Mouse (Mus musculus) kidney, embryonic 14.5 days (tissue): ENCODE data around the gene Stk11. TPM values are rescaled to one million over a fixed set of nuclear protein-coding genes. Genes with fewer than 3 reads are reported as not detected.

Experiments
- ATAC-seq: fragments of 200-750 bp; cut with Nextera tagmentation; 2 replicates; pipeline ENCODE4 v1.8.0; 2017; ENCODE audit warnings: moderate number of reproducible peaks, mild to moderate bottlenecking, moderate TSS enrichment, moderate library complexity; ENCODE audit not compliant: low FRiP score, low TSS enrichment
- H3K27ac ChIP-seq: fragments of 300-500 bp; sonication (generic); 2 replicates; pipeline ENCODE4 v1.5.1; 2014; ENCODE audit warnings: low read depth, mild to moderate bottlenecking, low read length, moderate library complexity, mixed read lengths
- H3K27me3 ChIP-seq: fragments of 300-500 bp; sonication (generic); 2 replicates; pipeline ENCODE4 v1.6.1; 2014; ENCODE audit warnings: mild to moderate bottlenecking, low read length; ENCODE audit not compliant: control insufficient read depth, insufficient read depth
- H3K36me3 ChIP-seq: fragments of 300-500 bp; sonication (generic); 2 replicates; pipeline ENCODE4 v1.6.1; 2014; ENCODE audit warnings: low read length, mixed read lengths; ENCODE audit not compliant: control insufficient read depth, insufficient read depth
- H3K4me1 ChIP-seq: fragments of 300-500 bp; sonication (generic); 2 replicates; pipeline ENCODE4 v1.6.1; 2014; ENCODE audit warnings: low read length, mixed read lengths; ENCODE audit not compliant: control insufficient read depth, insufficient read depth
- H3K4me2 ChIP-seq: fragments of 300-500 bp; sonication (generic); replicated peaks from 2 replicates; pipeline ENCODE4 v1.6.1; 2014; ENCODE audit warnings: low read depth, mild to moderate bottlenecking, low read length
- H3K4me3 ChIP-seq: fragments of 300-500 bp; sonication (generic); 2 replicates; pipeline ENCODE4 v1.5.1; 2014; ENCODE audit warnings: mild to moderate bottlenecking, low read length
- H3K9ac ChIP-seq: fragments of 300-500 bp; sonication (generic); 2 replicates; pipeline ENCODE4 v1.6.1; 2014; ENCODE audit warnings: low read depth, mild to moderate bottlenecking, low read length, moderate library complexity
- H3K9me3 ChIP-seq: fragments of 300-500 bp; sonication (generic); 2 replicates; pipeline ENCODE4 v1.6.1; 2016; ENCODE audit warnings: low read length; ENCODE audit not compliant: control insufficient read depth
- WGBS: fragments of 180-500 bp; shearing (Covaris S2); extraction: QIAGEN DNeasy Blood & Tissue Kit; methylation state at CpG from one replicate; pipeline ENCODE4 v1.1.7; 2014; 5-methylcytosine and 5-hydroxymethylcytosine counted together
- polyA plus RNA-seq: library from polyadenylated mRNA; unstranded; fragments of >200 nt; fragmentation: Nextera tagmentation; extraction: Ambion mirVana; gene quantifications from 2 replicates; pipeline ENCODE4 v1.2.1, GENCODE M21; 2014

Stk11 gene
- 26.6 and 42.0 TPM in 2 replicates for polyA plus RNA-seq

DNA sequence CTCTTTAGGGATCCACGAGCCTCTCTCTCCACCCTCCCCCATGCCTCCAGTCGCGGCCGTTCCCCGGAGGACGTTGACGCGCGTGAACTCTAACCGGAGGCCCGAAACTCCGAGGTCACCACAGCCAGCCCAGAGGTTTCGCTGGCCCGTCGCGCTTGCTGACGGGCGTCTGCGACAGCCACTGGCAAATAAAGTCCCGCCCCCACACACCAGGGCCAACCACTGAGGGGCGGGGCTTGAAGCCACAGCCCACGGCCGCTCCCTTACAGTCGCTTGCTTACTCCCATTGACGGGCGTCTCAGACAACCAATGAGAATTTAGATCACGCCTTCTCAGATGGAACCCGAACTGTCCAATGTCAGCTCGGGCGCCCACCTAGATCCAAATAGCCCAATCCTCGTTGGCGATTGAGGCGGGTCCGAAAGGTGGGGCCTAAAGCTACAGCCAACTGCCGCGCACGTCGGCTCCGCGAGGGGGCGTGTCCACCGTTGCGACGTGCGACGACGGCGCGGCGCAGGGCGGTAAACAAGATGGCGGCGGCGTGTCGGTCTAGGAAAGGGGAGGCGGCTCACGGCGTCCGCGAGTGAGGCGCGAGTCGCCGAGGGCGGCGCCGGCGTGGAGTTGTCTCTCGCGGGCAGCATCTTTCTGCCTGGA, at the start of gene Stk11:
Gene Stk11, plus strand, starts transcription at position 514 of the 654 bp plus-strand sequence.
- Histone ChIP-seq H3K4me1 (peaks cover 22% of the 10 kb centered on the region), H3K27ac (peak within 1 kb of the TSS; percentile 86), H3K9me3 (no peaks in the 10 kb centered on the region), H3K4me2 (peak within 1 kb of the TSS; percentile 97), H3K9ac (peak within 1 kb of the TSS; percentile 92), H3K36me3 (peaks cover 18% of the 10 kb centered on the region), H3K4me3 (peak within 1 kb of the TSS; percentile 93), H3K27me3 (no peaks in the 10 kb centered on the region)
- ATAC-seq: peak; percentile 99
- WGBS: under 1% methylated on average over 70 of the region's 70 CpGs

- peaks cover 5% of the 10 kb centered on the region; the same call in 1 of the 2 replicates for H3K36me3 ChIP-seq
- no peak for ATAC-seq
- no peaks in the 10 kb centered on the region for H3K9me3 ChIP-seq
- H3K9ac ChIP-seq: no peak overlapping the region
- H3K27me3 ChIP-seq: no peaks in the 10 kb centered on the region
- H3K27ac ChIP-seq: no peak overlapping the region
- H3K4me3 ChIP-seq: no peak overlapping the region
- no peak overlapping the region for H3K4me2 ChIP-seq
- H3K4me1 ChIP-seq: peaks cover 21% of the 10 kb centered on the region
- WGBS: 92% methylated on average over 6 of the region's 7 CpGs
Observed at GRCm38 (mm10) chr10:80069251-80069650, 46.4 kb upstream of the Stk11 start.

DNA sequence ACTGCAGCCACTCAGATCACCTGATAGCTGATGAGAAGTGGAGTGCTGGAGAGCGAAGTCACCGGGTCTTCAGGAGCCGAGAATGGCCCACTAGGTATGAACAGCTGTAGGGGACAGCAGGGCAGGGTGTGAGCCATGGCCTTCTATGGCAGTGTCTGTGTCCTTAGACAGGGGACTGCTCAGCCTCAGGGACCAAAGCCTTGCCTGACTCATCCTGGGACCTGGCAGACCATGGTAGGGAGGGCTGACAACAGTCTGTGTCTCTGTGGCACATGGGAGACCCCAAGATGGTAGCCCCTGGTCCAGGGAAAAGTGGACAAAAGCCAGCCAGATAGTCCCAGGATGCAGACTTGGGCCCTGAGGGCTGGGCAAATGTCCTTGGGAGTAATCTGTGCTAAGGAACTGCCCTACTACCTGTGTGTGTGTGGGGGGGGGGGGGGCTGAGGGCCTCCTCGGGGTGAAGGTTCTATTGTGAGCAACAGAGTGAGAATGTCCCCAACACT, 45.6 kb upstream of the Stk11 start:
- ATAC-seq: no peak
- no peak overlapping the region for H3K27ac ChIP-seq
- no peak overlapping the region for H3K9ac ChIP-seq
- no peaks in the 10 kb centered on the region for H3K9me3 ChIP-seq
- no peak overlapping the region for H3K4me2 ChIP-seq
- peaks cover 4% of the 10 kb centered on the region; the same call in 1 of the 2 replicates for H3K36me3 ChIP-seq
- H3K27me3 ChIP-seq: no peaks in the 10 kb centered on the region
- peaks cover 23% of the 10 kb centered on the region for H3K4me1 ChIP-seq
- H3K4me3 ChIP-seq: no peak overlapping the region
- 91% methylated on average over 4 of the region's 4 CpGs for WGBS

GRCm38 (mm10) chr10:80070837-80071515, 44.6 kb upstream of the Stk11 start:
- 47% methylated on average over 9 of the region's 9 CpGs for WGBS
- H3K9ac ChIP-seq: peak overlapping the region; percentile 15; the same call in 1 of the 2 replicates
- peaks cover 4% of the 10 kb centered on the region; the same call in 1 of the 2 replicates for H3K36me3 ChIP-seq
- H3K27me3 ChIP-seq: no peaks in the 10 kb centered on the region
- H3K4me1 ChIP-seq: peaks cover 29% of the 10 kb centered on the region
- no peaks in the 10 kb centered on the region for H3K9me3 ChIP-seq
- peak; percentile 81 for ATAC-seq
- H3K27ac ChIP-seq: peak overlapping the region; percentile 78
- no peak overlapping the region for H3K4me2 ChIP-seq
- H3K4me3 ChIP-seq: no peak overlapping the region

GRCm38 (mm10) chr10:80071516-80071900, 44.1 kb upstream of the Stk11 start:
- Histone ChIP-seq H3K4me1 (peaks cover 29% of the 10 kb centered on the region), H3K27ac (peak overlapping the region; percentile 78; the same call in 1 of the 2 replicates), H3K9ac (peak overlapping the region; percentile 15; the same call in 1 of the 2 replicates), H3K36me3 (peaks cover 4% of the 10 kb centered on the region; the same call in 1 of the 2 replicates), H3K4me3 (no peak overlapping the region), H3K27me3 (no peaks in the 10 kb centered on the region), H3K4me2 (no peak overlapping the region), H3K9me3 (no peaks in the 10 kb centered on the region)
- WGBS: 65% methylated on average over 3 of the region's 3 CpGs
- no peak; the same call in 1 of the 2 replicates for ATAC-seq

DNA sequence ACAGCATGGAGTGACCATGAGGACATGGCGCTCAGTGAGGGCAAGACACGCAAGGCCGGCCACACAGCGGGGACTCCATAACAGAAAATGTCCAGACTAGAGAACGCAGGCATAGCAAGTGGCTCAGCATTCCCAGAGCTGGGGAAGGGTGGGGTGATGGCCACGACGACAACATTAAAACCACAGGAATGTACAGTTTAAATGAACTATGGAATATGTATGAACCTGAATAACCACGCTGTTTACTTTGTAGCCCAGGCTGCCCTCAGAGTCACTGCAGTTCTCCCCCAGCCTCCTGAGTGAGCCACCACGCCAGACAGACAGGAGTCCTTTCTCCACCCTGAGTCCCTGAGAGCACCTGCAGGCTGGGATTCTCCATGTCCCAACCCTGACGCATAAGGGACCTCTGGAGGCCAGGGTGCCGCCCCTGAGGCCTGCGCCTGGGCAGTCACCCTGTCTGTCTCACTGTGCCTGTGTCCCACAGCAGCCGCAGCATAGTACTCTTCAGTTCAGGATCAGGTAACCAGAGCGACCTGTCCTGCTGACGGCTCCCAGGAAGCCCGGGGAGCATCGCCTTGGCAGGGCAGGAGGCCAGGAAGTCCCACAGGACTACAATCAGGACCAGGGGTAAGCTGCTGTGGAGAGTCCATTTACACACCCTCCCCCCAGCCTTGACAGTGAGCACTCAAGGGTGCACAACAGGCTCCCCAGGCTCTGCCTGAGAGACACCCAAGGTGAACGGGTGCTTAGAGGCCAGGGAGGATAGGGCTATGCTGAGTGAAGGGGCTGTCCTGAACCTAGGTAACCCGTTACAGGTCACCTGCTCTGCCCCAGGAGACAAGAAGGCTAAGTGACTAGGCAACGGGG, 42.7 kb upstream of the Stk11 start:
- Histone ChIP-seq H3K9ac (no peak overlapping the region), H3K4me1 (peaks cover 29% of the 10 kb centered on the region), H3K9me3 (no peaks in the 10 kb centered on the region), H3K27ac (no peak overlapping the region), H3K4me2 (no peak overlapping the region), H3K4me3 (no peak overlapping the region), H3K36me3 (peaks cover 4% of the 10 kb centered on the region; the same call in 1 of the 2 replicates), H3K27me3 (no peaks in the 10 kb centered on the region)
- 85% methylated on average over 20 of the region's 20 CpGs for WGBS
- ATAC-seq: no peak

GRCm38 (mm10) chr10:80074813-80075601, 40.6 kb upstream of the Stk11 start:
- Histone ChIP-seq H3K36me3 (peaks cover 13% of the 10 kb centered on the region), H3K9me3 (no peaks in the 10 kb centered on the region), H3K4me3 (peak overlapping the region; percentile 17), H3K4me2 (peak overlapping the region; percentile 35), H3K4me1 (peaks cover 29% of the 10 kb centered on the region), H3K27ac (0 out of 2 replicates have a peak overlapping the region, but pooled peaks have one; percentile 24), H3K9ac (peak overlapping the region; percentile 14; the same call in 1 of the 2 replicates), H3K27me3 (no peaks in the 10 kb centered on the region)
- peak; percentile 44 for ATAC-seq
- 11% methylated on average over 28 of the region's 28 CpGs for WGBS

GRCm38 (mm10) chr10:80075924-80076323, 39.7 kb upstream of the Stk11 start:
- Histone ChIP-seq H3K9me3 (no peaks in the 10 kb centered on the region), H3K4me2 (no peak overlapping the region), H3K4me1 (peaks cover 25% of the 10 kb centered on the region), H3K4me3 (no peak overlapping the region), H3K27ac (no peak overlapping the region), H3K9ac (no peak overlapping the region), H3K27me3 (no peaks in the 10 kb centered on the region), H3K36me3 (peaks cover 17% of the 10 kb centered on the region)
- no peak for ATAC-seq
- WGBS: 53% methylated on average over 1 of the region's 1 CpGs
